Mouse (Mus musculus) liver, embryonic 14.5 days (tissue): Measurements from ENCODE around the gene Zfp933. TPM values are rescaled to one million over a fixed set of nuclear protein-coding genes. Genes with fewer than 3 reads are reported as not detected.

ENCODE experiments used
- ATAC-seq: fragments of 200-750 bp; cut with Nextera tagmentation; 2 replicates; pipeline ENCODE4 v1.8.0; 2017; ENCODE audit warnings: moderate number of reproducible peaks, mild to moderate bottlenecking, moderate library complexity; ENCODE audit not compliant: insufficient read depth
- DNase-seq, 3 experiments: peaks; one replicate each; pipeline ENCODE4 v3.0.0-alpha.2; 2012 to 2013; ENCODE audit warnings: low read depth in 3 of 3, low spot score in 3 of 3
- H3K27ac ChIP-seq: fragments of 300-500 bp; sonication (generic); 2 replicates; pipeline ENCODE4 v1.5.1; 2014; ENCODE audit warnings: moderate library complexity, mild to moderate bottlenecking, control low read depth, inconsistent platforms
- H3K27me3 ChIP-seq: fragments of 300-500 bp; sonication (generic); 2 replicates; pipeline ENCODE4 v1.6.1; 2014; ENCODE audit warnings: mild to moderate bottlenecking, low read length, moderate library complexity; ENCODE audit not compliant: control insufficient read depth, insufficient read depth
- H3K36me3 ChIP-seq: fragments of 300-500 bp; sonication (generic); replicated peaks from 2 replicates; pipeline ENCODE4 v1.6.1; 2014; ENCODE audit warnings: low read depth; ENCODE audit not compliant: control insufficient read depth, insufficient read depth
- H3K4me1 ChIP-seq, 2 experiments: fragments of 200-500 bp in 1 of 2; fragments of 300-500 bp in 1 of 2; sonication (generic) in 1 of 2; replicated peaks; 2 replicates each; pipeline ENCODE4 v1.6.1; 2012 to 2014; ENCODE audit warnings: antibody characterized with exemption in 1 of 2, inconsistent platforms in 1 of 2, low read length in 1 of 2; ENCODE audit not compliant: control insufficient read depth in 2 of 2, insufficient read depth in 2 of 2
- H3K4me2 ChIP-seq: fragments of 300-500 bp; sonication (generic); 2 replicates; pipeline ENCODE4 v1.6.1; 2014; ENCODE audit warnings: low read depth, mild to moderate bottlenecking, control low read depth, moderate library complexity
- H3K4me3 ChIP-seq, 2 experiments: fragments of 200-500 bp in 1 of 2; fragments of 300-500 bp in 1 of 2; sonication (generic) in 1 of 2; 2 replicates each; pipeline ENCODE4 v1.5.1; 2012 to 2014; ENCODE audit warnings: low read depth in 2 of 2, low read length in 2 of 2, mild to moderate bottlenecking in 2 of 2, control low read depth in 1 of 2, inconsistent platforms in 1 of 2, moderate library complexity in 1 of 2; ENCODE audit not compliant: insufficient read depth in 1 of 2
- H3K9ac ChIP-seq: fragments of 300-500 bp; sonication (generic); replicated peaks from 2 replicates; pipeline ENCODE4 v1.6.1; 2014; ENCODE audit warnings: mild to moderate bottlenecking, control low read depth, moderate library complexity
- H3K9me3 ChIP-seq: fragments of 300-500 bp; sonication (generic); 2 replicates; pipeline ENCODE4 v1.6.1; 2016; ENCODE audit warnings: low read length, mixed read lengths; ENCODE audit not compliant: control insufficient read depth
- CTCF ChIP-seq: IDR thresholded peaks from 2 replicates; pipeline ENCODE4 v1.5.1; 2016; ENCODE audit warnings: antibody characterized with exemption, low read depth, control low read depth
- EP300 ChIP-seq: IDR thresholded peaks from 2 replicates; pipeline ENCODE4 v1.6.1; 2016; ENCODE audit warnings: antibody characterized with exemption, low read depth
- WGBS: fragments of 180-500 bp; shearing (Covaris S2); extraction: QIAGEN DNeasy Blood & Tissue Kit; methylation state at CpG from one replicate; pipeline ENCODE4 v1.1.7; 2014; ENCODE audit not compliant: insufficient replicate concordance; 5-methylcytosine and 5-hydroxymethylcytosine counted together
- polyA plus RNA-seq, 2 experiments: library from polyadenylated mRNA; depleted of rRNA in 1 of 2; stranded (reverse) in 1 of 2; unstranded in 1 of 2; fragments of >200 nt; fragmentation: Nextera tagmentation in 1 of 2; extraction: Ambion mirVana in 1 of 2; gene quantifications; 2 replicates each; pipeline versions ENCODE4 v1.2.1 to v1.2.3; 2012 to 2014

Gene Zfp933
- polyA plus RNA-seq (2012; rRNA removed) (0.73 and 1.0 TPM in 2 replicates), polyA plus RNA-seq (2014; fragmentation: Nextera tagmentation; extraction: Ambion mirVana) (1.2 and 1.8 TPM in 2 replicates)

DNA sequence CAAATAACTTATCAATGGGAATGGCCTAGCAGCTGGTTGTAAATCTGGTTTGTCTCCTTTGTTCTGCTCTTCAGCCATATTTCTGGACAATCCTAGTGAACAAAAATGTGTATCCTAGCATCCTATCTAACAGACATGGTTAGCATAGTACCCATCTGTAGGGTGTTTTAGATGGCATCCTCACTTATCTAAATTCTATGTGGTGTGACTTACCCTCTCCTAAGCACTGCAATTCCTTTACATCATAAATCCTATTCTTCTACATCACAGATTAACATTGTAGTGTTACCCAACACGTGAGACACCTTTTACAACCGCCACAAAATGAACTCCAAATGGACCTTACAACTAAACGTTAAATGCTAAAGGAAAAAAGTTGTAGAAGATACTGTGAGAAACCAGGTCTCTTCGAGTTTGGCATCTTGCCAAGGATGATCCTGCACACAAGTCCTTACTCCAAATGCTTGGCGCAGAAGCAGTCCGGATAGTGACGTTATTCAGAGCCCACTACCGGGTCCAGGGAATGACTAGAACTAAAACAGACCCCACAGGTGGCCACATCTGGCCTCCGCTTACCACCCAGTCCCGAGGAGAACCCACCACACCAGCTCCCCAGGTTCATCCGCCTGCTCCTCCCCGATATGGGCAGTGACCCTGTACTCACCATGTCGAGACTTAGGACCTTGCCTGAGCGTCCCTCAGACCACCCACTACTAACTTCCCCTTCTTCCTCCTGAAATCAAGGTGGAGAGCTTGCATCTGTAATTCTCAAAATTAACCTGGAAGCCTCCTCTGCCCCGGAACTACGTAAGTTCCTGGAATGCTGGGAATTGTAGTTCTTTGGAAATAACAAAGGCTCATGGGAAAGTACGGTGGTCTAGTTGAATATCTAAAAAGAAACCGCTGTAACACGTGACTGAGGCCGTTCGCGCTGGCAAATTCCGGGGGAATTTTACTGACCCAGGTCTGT is at the start of gene Zfp933:
Zfp933 (minus strand) TSS at position 753 of the 970 bp plus-strand sequence.
- peaks cover 11% of the 10 kb centered on the region in 2 experiments for H3K4me1 ChIP-seq
- H3K4me3 ChIP-seq, result peak within 1 kb of the TSS; percentile 81 to 96
- H3K27ac ChIP-seq, result no peak within 1 kb of the TSS; the same call in 1 of the 2 replicates
- no peaks in the 10 kb centered on the region for H3K27me3 ChIP-seq
- H3K4me2 ChIP-seq, result peak within 1 kb of the TSS; percentile 79
- no peaks in the 10 kb centered on the region for H3K9me3 ChIP-seq
- WGBS, result under 1% methylated on average over 23 of the region's 23 CpGs
- no peak for TF ChIP-seq CTCF
- no peak for TF ChIP-seq EP300
- H3K36me3 ChIP-seq, result no peaks in the 10 kb centered on the region
- peak within 1 kb of the TSS; percentile 74 for H3K9ac ChIP-seq
- ATAC-seq (peak; percentile 85), DNase-seq (peak; percentile 78 to 88 (median 83))

DNA sequence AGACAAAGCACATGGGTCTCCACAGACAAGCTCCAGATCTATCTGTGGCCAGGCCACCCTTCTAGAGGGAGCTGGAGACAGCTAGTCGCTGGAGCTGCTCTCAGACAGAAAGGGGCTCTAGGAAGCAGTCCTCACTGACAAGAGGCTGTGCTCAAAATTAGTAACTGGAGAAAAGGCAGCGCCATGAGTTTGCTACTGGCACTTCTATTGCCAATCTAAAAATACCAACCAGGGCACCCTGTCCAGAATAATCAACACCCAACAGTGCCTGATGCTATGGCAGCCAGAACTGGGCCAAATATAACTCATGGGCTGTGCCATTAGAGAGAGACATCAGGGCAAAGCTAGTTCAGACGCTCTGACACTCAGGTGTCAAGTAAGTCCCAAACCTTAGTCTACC is 49.2 kb upstream of the Zfp933 start:
- H3K4me1 ChIP-seq, result no peaks in the 10 kb centered on the region
- 80% methylated on average over 3 of the region's 3 CpGs for WGBS
- no peak for DNase-seq
- no peaks in the 10 kb centered on the region for H3K9me3 ChIP-seq
- H3K27ac ChIP-seq, result no peak overlapping the region
- H3K4me2 ChIP-seq, result no peak overlapping the region
- no peak for ATAC-seq
- no peak overlapping the region for H3K4me3 ChIP-seq
- H3K27me3 ChIP-seq, result no peaks in the 10 kb centered on the region
- no peak overlapping the region for H3K9ac ChIP-seq
- TF ChIP-seq CTCF, result no peak
- TF ChIP-seq EP300, result no peak
- peaks cover 16% of the 10 kb centered on the region for H3K36me3 ChIP-seq

DNA sequence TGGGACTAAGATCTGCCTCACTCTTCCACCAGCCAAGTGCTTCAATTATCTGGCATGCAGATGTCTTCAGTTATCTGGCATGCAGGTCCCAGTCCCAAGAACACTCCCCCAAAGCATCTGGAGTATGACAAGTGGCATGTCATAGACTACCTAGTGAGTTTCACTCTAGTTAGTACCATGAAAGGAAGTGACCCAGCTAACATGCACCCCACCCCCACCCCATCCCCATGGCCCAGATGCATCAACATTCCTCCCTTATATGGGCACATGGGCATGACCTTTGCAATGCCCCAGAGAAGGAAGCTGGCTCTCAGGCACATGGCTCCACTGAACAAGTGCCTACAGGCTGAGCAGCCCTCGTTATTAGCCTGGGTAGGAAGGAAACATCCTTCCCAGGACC is 48.2 kb upstream of the Zfp933 start:
- H3K4me1 ChIP-seq, result no peaks in the 10 kb centered on the region

DNA sequence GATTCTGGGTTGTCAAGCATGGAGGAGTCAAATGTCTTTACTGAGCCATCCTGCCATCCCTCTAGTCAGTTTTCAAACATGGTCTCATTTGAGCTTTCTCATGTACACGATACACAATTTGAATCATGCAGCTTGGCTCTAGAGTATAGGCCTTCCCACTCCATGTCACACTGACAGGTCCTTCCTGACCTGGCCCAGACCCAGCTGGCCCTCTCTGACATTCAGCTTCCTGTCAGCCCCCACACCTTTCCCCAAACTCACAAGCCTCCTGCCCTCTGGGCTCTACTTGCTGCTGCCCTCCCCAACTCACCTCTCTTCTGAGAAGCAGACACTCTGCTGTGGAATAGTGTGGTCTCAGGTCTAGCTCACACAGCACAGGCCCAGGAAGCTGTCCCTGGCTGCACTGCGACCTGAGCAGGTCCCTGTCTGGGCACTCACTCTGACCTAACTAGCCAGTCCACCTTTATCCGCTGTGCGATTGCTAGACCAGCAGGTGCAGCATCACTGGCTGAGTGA is 47.7 kb upstream of the Zfp933 start:
- H3K9me3 ChIP-seq, result no peaks in the 10 kb centered on the region
- no peak overlapping the region for H3K9ac ChIP-seq
- no peaks in the 10 kb centered on the region for H3K4me1 ChIP-seq
- WGBS, result 83% methylated on average over 4 of the region's 4 CpGs
- no peak for ATAC-seq
- no peak overlapping the region for H3K4me3 ChIP-seq
- no peaks in the 10 kb centered on the region for H3K27me3 ChIP-seq
- H3K27ac ChIP-seq, result no peak overlapping the region
- H3K36me3 ChIP-seq, result peaks cover 11% of the 10 kb centered on the region
- no peak for TF ChIP-seq EP300
- no peak for TF ChIP-seq CTCF
- DNase-seq, result no peak
- no peak overlapping the region for H3K4me2 ChIP-seq

More for the DNA sequence above, 48.2 kb upstream of the Zfp933 start:
- ATAC-seq (no peak), DNase-seq (no peak)
- Histone ChIP-seq H3K9me3 (no peaks in the 10 kb centered on the region), H3K36me3 (peaks cover 11% of the 10 kb centered on the region), H3K4me2 (no peak overlapping the region), H3K9ac (no peak overlapping the region), H3K27ac (no peak overlapping the region), H3K27me3 (no peaks in the 10 kb centered on the region), H3K4me3 (no peak overlapping the region)
- TF ChIP-seq EP300 (no peak), CTCF (no peak)
- WGBS, result 25% methylated on average over 1 of the region's 1 CpGs

DNA sequence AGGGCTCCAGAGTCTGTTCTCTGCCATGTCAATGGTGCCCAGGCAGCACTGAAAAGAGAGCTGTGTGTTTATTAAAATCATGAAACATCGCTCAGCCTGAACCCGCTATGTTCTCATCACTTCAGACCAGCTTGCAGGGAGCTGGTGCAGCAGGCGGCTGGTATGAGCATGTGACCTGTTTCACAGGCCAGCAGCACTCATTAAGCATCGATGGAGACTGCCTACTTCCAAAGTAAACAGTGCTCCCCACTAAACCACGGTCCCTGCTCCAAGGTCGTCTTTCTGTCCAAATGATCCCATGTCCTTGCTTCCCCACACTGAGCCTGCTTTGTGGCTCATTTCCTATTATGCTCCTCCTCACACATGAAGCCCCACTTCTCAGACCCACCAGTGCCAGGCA is 42.2 kb upstream of the Zfp933 start:
- DNase-seq (no peak), ATAC-seq (no peak)
- TF ChIP-seq CTCF (no peak), EP300 (no peak)
- H3K27ac ChIP-seq, result no peak overlapping the region
- peaks cover 15% of the 10 kb centered on the region for H3K36me3 ChIP-seq
- no peak overlapping the region for H3K9ac ChIP-seq
- no peak overlapping the region for H3K4me3 ChIP-seq
- H3K27me3 ChIP-seq, result no peaks in the 10 kb centered on the region
- H3K4me2 ChIP-seq, result no peak overlapping the region
- no peaks in the 10 kb centered on the region for H3K9me3 ChIP-seq
- no peaks in the 10 kb centered on the region for H3K4me1 ChIP-seq
- whole genome bisulfite sequencing, result 88% methylated on average over 6 of the region's 6 CpGs
